Mouse (Mus musculus) liver, adult 2 months (tissue): Measurements from ENCODE around the gene Mansc1. TPM values are rescaled to one million over a fixed set of nuclear protein-coding genes. Genes with fewer than 3 reads are reported as not detected.

ENCODE experiments used
- DNase-seq: peaks from one replicate; pipeline ENCODE4 v3.0.0-alpha.2; 2011; ENCODE audit warnings: low read depth, low spot score; ENCODE audit errors: extremely low read depth
- H3K27ac ChIP-seq: fragments of 200-500 bp; replicated peaks from 2 replicates; pipeline ENCODE4 v1.5.1; 2012; ENCODE audit warnings: low read depth, mild to moderate bottlenecking, control low read depth, inconsistent platforms, low read length; ENCODE audit not compliant: insufficient read depth
- H3K27me3 ChIP-seq: fragments of 200-500 bp; 2 replicates; pipeline ENCODE4 v1.6.1; 2012; ENCODE audit warnings: mild to moderate bottlenecking, moderate library complexity, low read length, inconsistent platforms; ENCODE audit not compliant: control insufficient read depth, insufficient read depth
- H3K36me3 ChIP-seq: fragments of 200-500 bp; 2 replicates; pipeline ENCODE4 v1.6.1; 2012; ENCODE audit warnings: low read length, inconsistent platforms; ENCODE audit not compliant: control insufficient read depth, insufficient read depth
- H3K4me1 ChIP-seq: fragments of 200-500 bp; 2 replicates; pipeline ENCODE4 v1.6.1; 2011; ENCODE audit warnings: low read length; ENCODE audit not compliant: control insufficient read depth, insufficient read depth
- H3K4me3 ChIP-seq: fragments of 200-500 bp; 2 replicates; pipeline ENCODE4 v1.5.1; 2011; ENCODE audit warnings: low read depth, mild to moderate bottlenecking, control low read depth, low read length, moderate library complexity; ENCODE audit not compliant: insufficient read depth
- H3K79me2 ChIP-seq: fragments of 200-500 bp; 2 replicates; pipeline ENCODE4 v1.6.1; 2012; ENCODE audit warnings: inconsistent platforms, mild to moderate bottlenecking, low read length, moderate library complexity; ENCODE audit not compliant: control insufficient read depth, insufficient read depth
- H3K9ac ChIP-seq: fragments of 200-500 bp; 2 replicates; pipeline ENCODE4 v1.6.1; 2012; ENCODE audit warnings: low read depth, mild to moderate bottlenecking, control low read depth, inconsistent platforms, low read length
- CTCF ChIP-seq: fragments of 200-500 bp; IDR thresholded peaks from 2 replicates; pipeline ENCODE4 v1.5.1; 2011; ENCODE audit warnings: low read depth, low read length, control low read depth
- POLR2A ChIP-seq: fragments of 200-500 bp; IDR thresholded peaks from 2 replicates; pipeline ENCODE4 v1.6.1; 2011; ENCODE audit warnings: low read length, control low read depth; ENCODE audit not compliant: insufficient read depth; ENCODE audit errors: extremely low read depth
- WGBS: fragments of 180-500 bp; shearing (Covaris S2); methylation state at CpG from one replicate; pipeline ENCODE4 v1.1.7; 2018; 5-methylcytosine and 5-hydroxymethylcytosine counted together
- polyA plus RNA-seq: library from polyadenylated mRNA; depleted of rRNA; stranded (reverse); fragments of >200 nt; gene quantifications from 2 replicates; pipeline ENCODE4 v1.2.3, GENCODE M21; 2012
- total RNA-seq: library from RNA; depleted of rRNA; stranded (reverse); fragments of >200 nt; gene quantifications from 2 replicates; pipeline ENCODE4 v1.2.3, GENCODE M21; 2014

The Mansc1 gene
- total and polyA plus RNA-seq, 2 experiments: 0.70 to 1.0 TPM

- no peak for TF ChIP-seq POLR2A
- no peak for TF ChIP-seq CTCF
- Histone ChIP-seq H3K4me1 (peaks cover 2% of the 10 kb centered on the region), H3K27me3 (no peaks in the 10 kb centered on the region), H3K27ac (no peak overlapping the region), H3K36me3 (no peaks in the 10 kb centered on the region), H3K79me2 (no peaks in the 10 kb centered on the region), H3K4me3 (no peak overlapping the region), H3K9ac (no peak overlapping the region)
- WGBS: 89% methylated on average over 13 of the region's 13 CpGs
- no peak for DNase-seq
Measured at GRCm38 (mm10) chr6:134611896-134612295, 20.4 kb downstream of the Mansc1 start.

GRCm38 (mm10) chr6:134610380-134610779, 21.9 kb downstream of the Mansc1 start:
- 97% methylated on average over 9 of the region's 9 CpGs for WGBS
- no peak for DNase-seq
- Histone ChIP-seq H3K4me3 (no peak overlapping the region), H3K79me2 (no peaks in the 10 kb centered on the region), H3K27me3 (no peaks in the 10 kb centered on the region), H3K4me1 (peaks cover 2% of the 10 kb centered on the region), H3K36me3 (no peaks in the 10 kb centered on the region), H3K27ac (no peak overlapping the region), H3K9ac (no peak overlapping the region)
- no peak for TF ChIP-seq POLR2A
- TF ChIP-seq CTCF: no peak

- DNase-seq: peak; percentile 69
- WGBS: 38% methylated on average over 9 of the region's 9 CpGs
Measured at GRCm38 (mm10) chr6:134606949-134607746, 25.1 kb downstream of the Mansc1 start.

GRCm38 (mm10) chr6:134606540-134606939, 25.7 kb downstream of the Mansc1 start:
- Histone ChIP-seq H3K27ac (no peak overlapping the region), H3K36me3 (no peaks in the 10 kb centered on the region), H3K4me1 (peaks cover 2% of the 10 kb centered on the region), H3K79me2 (no peaks in the 10 kb centered on the region), H3K4me3 (no peak overlapping the region), H3K9ac (no peak overlapping the region), H3K27me3 (no peaks in the 10 kb centered on the region)
- peak; percentile 60 for DNase-seq
- TF ChIP-seq POLR2A: no peak
- TF ChIP-seq CTCF: no peak
- 36% methylated on average over 6 of the region's 6 CpGs for WGBS

More at GRCm38 (mm10) chr6:134606949-134607746, 25.1 kb downstream of the Mansc1 start:
- H3K79me2 ChIP-seq: no peaks in the 10 kb centered on the region
- TF ChIP-seq CTCF (peak; percentile 43), POLR2A (no peak)
- peaks cover 2% of the 10 kb centered on the region for H3K4me1 ChIP-seq
- no peaks in the 10 kb centered on the region for H3K36me3 ChIP-seq
- no peak overlapping the region for H3K27ac ChIP-seq
- H3K9ac ChIP-seq: no peak overlapping the region
- no peak overlapping the region for H3K4me3 ChIP-seq
- H3K27me3 ChIP-seq: no peaks in the 10 kb centered on the region

- Histone ChIP-seq H3K79me2 (no peaks in the 10 kb centered on the region), H3K4me1 (peaks cover 4% of the 10 kb centered on the region), H3K27me3 (no peaks in the 10 kb centered on the region), H3K27ac (no peak overlapping the region), H3K9ac (no peak overlapping the region), H3K36me3 (no peaks in the 10 kb centered on the region), H3K4me3 (no peak overlapping the region)
- DNase-seq: no peak
- TF ChIP-seq POLR2A: no peak
- no peak for TF ChIP-seq CTCF
- 99% methylated on average over 3 of the region's 3 CpGs for WGBS
Measured at GRCm38 (mm10) chr6:134605196-134605595, 27.1 kb downstream of the Mansc1 start.

- TF ChIP-seq CTCF (no peak), POLR2A (no peak)
- H3K27ac ChIP-seq: no peak overlapping the region
- 47% methylated on average over 10 of the region's 10 CpGs for WGBS
- no peaks in the 10 kb centered on the region for H3K79me2 ChIP-seq
- H3K9ac ChIP-seq: no peak overlapping the region
- no peaks in the 10 kb centered on the region for H3K27me3 ChIP-seq
- H3K4me3 ChIP-seq: no peak overlapping the region
- DNase-seq: no peak
- H3K4me1 ChIP-seq: peaks cover 6% of the 10 kb centered on the region
- no peaks in the 10 kb centered on the region for H3K36me3 ChIP-seq
Measured at GRCm38 (mm10) chr6:134602371-134603003, 29.8 kb downstream of the Mansc1 start.
